Mouse (Mus musculus) MEL (cell line): ENCODE results near the gene Tmbim6.

Experiments used
- CTCF ChIP-seq, 3 experiments: IDR thresholded peaks in 2 of 3; conservative IDR thresholded peaks in 1 of 3; 2 replicates each; pipeline ENCODE4 v1.5.1; 2011 to 2012; ENCODE audit warnings: low read length in 3 of 3, low read depth in 2 of 3, mild to moderate bottlenecking in 2 of 3, improper control_type of control experiment in 1 of 3, inconsistent platforms in 1 of 3, mixed read lengths in 1 of 3, moderate library complexity in 1 of 3; ENCODE audit not compliant: control insufficient read depth in 1 of 3, insufficient read depth in 1 of 3, poor library complexity in 1 of 3, severe bottlenecking in 1 of 3
- EP300 ChIP-seq, 2 experiments: IDR thresholded peaks; 2 replicates each; pipeline ENCODE4 v1.6.1; 2011; ENCODE audit warnings: improper control_type of control experiment in 2 of 2, low read length in 2 of 2, low read depth in 1 of 2, mild to moderate bottlenecking in 1 of 2
- MAZ ChIP-seq: IDR thresholded peaks from 2 replicates; pipeline ENCODE4 v1.6.1; 2012; ENCODE audit warnings: low read depth, mild to moderate bottlenecking, inconsistent platforms, low read length, improper control_type of control experiment

DNA sequence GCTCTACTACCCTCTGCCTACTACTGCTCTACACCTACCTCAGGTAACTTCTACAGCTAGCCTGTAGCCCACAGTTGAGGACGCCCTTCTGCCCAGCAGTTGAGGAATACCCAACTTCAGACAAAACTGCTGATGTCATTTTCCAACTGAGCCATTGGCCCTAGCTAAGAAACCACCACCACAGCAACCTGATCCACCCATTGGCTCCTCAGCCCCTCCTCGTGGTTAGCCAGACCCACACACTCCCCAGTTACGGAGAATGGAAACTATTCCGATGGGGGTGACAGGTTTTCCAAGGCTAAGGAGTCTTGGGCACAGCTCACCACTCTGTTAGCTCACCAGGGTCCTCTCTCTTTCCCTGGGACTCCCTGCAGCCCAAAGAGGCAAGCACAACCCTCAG lies 47.7 kb upstream of the Tmbim6 start:
- TF ChIP-seq EP300 (IDR thresholded peaks at IDR 0.05; ENCODE audit: low read depth in 1 of 2, low read length in 2 of 2), result no peak
- no peak for TF ChIP-seq CTCF (IDR thresholded peaks at IDR 0.05 in 2 of 3, conservative IDR thresholded peaks at IDR 0.05 in 1 of 3; ENCODE audit: control insufficient read depth in 1 of 3, insufficient read depth in 1 of 3, low read depth in 2 of 3, low read length in 3 of 3, poor library complexity in 1 of 3, severe bottlenecking in 1 of 3)
- TF ChIP-seq MAZ, result no peak
